Mouse (Mus musculus) intestine, embryonic 15.5 days (tissue): ENCODE measurements at regions not wholly inside any gene's neighbourhood (a gene's known extent, or its start where the extent isn't known, plus 50 kb on each side); places are given as distances from the start of the nearest gene placed in this dataset.
"Not testable (repeated sequence)": the region's sequence is repeated elsewhere in the genome, so short reads cannot be mapped to it uniquely, and the experiment has no call there.

Source experiments
- ATAC-seq: fragments of 200-750 bp; cut with Nextera tagmentation; 2 replicates; pipeline ENCODE4 v1.8.0; 2017; ENCODE audit warnings: moderate TSS enrichment, moderate library complexity
- H3K27ac ChIP-seq: fragments of 300-500 bp; sonication (generic); 2 replicates; pipeline ENCODE4 v1.5.1; 2015; ENCODE audit warnings: mild to moderate bottlenecking, inconsistent platforms
- H3K27me3 ChIP-seq: fragments of 300-500 bp; sonication (generic); replicated peaks from 2 replicates; pipeline ENCODE4 v1.6.1; 2015; ENCODE audit warnings: inconsistent platforms
- H3K36me3 ChIP-seq: fragments of 300-500 bp; sonication (generic); 2 replicates; pipeline ENCODE4 v1.6.1; 2015; ENCODE audit warnings: inconsistent platforms
- H3K4me1 ChIP-seq: fragments of 300-500 bp; sonication (generic); replicated peaks from 2 replicates; pipeline ENCODE4 v1.6.1; 2015; ENCODE audit warnings: inconsistent platforms
- H3K4me2 ChIP-seq: fragments of 300-500 bp; sonication (generic); replicated peaks from 2 replicates; pipeline ENCODE4 v1.6.1; 2015; ENCODE audit warnings: mild to moderate bottlenecking, inconsistent platforms
- H3K4me3 ChIP-seq: fragments of 300-500 bp; sonication (generic); replicated peaks from 2 replicates; pipeline ENCODE4 v1.5.1; 2015; ENCODE audit warnings: inconsistent platforms
- H3K9ac ChIP-seq: fragments of 300-500 bp; sonication (generic); 2 replicates; pipeline ENCODE4 v1.6.1; 2015; ENCODE audit warnings: inconsistent platforms
- H3K9me3 ChIP-seq: fragments of 300-500 bp; sonication (generic); 2 replicates; pipeline ENCODE4 v1.6.1; 2016; ENCODE audit warnings: inconsistent platforms
- WGBS: fragments of 180-500 bp; shearing (Covaris S2); methylation state at CpG from one replicate; pipeline ENCODE4 v1.1.7; 2015; 5-methylcytosine and 5-hydroxymethylcytosine counted together

DNA sequence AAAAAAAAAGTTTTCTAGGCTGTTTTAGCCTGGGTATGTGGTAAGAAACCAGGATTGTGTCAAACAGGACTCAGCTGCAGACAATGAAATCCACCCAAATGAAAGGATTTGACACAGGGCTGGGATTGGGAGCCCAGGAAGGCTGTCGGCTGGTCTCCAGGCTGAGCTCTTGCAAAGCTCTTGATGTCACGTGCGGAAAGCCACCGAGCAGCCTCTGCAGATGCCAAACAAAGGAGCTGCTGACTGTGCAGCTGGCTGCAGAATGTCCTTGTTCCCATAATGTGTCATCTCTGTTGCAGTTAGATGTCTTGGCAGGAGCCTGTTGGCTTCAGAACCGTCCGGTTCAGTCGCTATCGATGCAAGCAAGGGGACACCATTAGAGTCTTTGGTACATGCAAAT is 56.1 kb downstream of the Bbs10 start:
- Histone ChIP-seq H3K36me3 (no peaks in the 10 kb centered on the region), H3K27me3 (no peaks in the 10 kb centered on the region), H3K9ac (no peak overlapping the region), H3K4me3 (no peak overlapping the region), H3K9me3 (no peaks in the 10 kb centered on the region), H3K4me1 (no peaks in the 10 kb centered on the region), H3K27ac (no peak overlapping the region), H3K4me2 (no peak overlapping the region)
- WGBS, result 69% methylated on average over 8 of the region's 8 CpGs
- ATAC-seq, result no peak

DNA sequence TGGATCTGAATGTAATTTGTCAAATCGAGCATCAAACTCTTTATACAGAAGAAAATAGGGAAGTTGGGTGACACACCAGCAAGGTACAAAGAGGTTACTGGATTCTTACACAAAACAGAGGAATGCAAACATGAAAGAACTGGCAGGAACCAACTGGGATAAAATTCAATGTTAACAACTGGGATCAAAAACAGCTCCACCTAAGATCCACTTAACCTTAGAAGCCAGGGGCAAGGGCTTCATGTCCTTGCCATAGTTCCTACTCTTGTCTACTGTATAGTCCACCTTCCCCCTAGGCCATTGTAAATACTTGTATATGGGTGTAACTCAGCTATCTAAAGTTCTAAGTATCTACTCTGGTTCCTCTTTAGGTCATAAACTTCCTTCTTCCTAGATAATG is 59.9 kb downstream of the Bbs10 start:
- H3K4me3 ChIP-seq, H3K36me3 ChIP-seq, H3K27ac ChIP-seq, H3K4me1 ChIP-seq, H3K27me3 ChIP-seq, H3K4me2 ChIP-seq, H3K9me3 ChIP-seq, ATAC-seq, H3K9ac ChIP-seq: not testable (repeated sequence)
- WGBS, result 79% methylated on average over 1 of the region's 1 CpGs

DNA sequence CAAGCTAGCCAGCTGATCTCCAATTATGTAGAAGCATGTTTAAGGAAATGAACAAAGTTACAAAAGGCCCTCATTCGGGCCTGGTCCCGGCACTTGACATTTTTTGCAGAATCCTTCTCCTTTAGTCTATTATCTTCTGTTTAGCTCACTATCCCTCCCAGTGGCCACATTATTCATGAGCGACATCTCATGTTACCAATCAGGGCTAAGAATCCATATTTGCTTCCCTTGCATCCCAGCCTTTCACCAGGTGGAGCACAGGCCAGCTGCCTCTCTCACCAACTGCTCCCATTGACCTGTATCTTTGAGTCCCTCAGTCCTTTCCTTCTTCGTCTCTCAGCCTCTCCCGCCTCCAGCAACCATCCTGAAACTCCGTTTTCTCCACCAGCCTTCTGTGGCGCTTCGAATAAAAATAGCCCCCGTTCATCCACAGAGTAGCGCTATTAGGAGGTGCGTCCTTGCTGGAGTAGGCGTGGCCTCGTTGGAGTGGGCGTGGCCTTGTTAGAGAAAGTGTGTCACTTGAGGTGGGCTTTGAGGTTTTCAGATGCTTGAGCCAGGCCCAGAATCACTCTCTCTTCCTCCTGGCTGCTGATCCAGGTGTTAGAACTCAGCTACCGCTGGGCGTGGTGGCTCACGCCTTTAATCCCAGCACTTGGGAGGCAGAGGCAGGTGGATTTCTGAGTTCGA is 63.4 kb downstream of the Bbs10 start:
- no peak overlapping the region for H3K27ac ChIP-seq
- 0 out of 2 replicates have a peak, but pooled peaks cover 3% of the 10 kb centered on the region for H3K4me1 ChIP-seq
- no peaks in the 10 kb centered on the region for H3K9me3 ChIP-seq
- H3K9ac ChIP-seq, result no peak overlapping the region
- H3K36me3 ChIP-seq, result no peaks in the 10 kb centered on the region
- no peaks in the 10 kb centered on the region for H3K27me3 ChIP-seq
- H3K4me2 ChIP-seq, result no peak overlapping the region
- no peak for ATAC-seq
- WGBS, result 86% methylated on average over 18 of the region's 18 CpGs
- H3K4me3 ChIP-seq, result no peak overlapping the region

DNA sequence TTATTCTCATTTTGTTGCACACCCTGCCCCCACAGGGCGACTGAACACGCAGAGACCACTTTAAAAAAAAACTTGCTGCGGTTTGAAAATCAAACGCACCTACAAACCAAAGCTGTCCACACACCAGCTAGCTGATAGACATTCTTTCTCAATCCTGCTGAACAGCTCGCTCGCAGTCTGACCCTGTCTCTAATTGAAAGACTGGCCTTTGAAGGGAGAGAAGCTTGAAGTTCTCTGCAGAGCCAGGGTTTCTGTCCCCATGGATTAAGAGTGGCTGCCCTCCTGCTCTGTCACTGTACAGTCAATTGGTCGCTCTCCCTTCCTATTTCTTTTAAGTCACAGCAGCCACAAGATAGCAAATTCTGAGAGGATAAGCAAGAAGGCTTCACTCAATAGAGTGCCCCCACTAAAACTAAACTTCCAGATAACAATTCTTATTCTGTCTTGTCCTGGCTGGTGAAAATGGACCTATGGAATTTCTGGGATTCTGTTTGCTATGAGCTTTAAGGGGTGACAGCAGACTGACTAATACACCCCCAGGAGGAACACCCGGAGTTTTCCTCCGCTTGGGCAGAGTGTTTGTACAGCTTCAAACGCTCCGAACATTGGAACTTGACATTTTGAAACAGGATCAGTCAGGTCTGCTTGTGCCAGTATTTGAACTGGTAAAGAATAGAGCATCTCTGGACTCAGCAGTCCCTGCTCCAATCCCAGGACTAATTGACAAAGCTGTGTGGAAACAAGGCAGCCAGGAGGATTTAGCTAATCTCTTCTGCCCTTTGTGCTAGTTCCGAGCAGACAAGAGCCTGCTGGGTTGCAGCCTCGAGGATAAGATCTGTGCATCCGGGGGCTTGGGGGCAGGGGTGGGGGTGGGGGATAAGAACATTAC is 65.5 kb downstream of the Bbs10 start:
- WGBS, result 41% methylated on average over 14 of the region's 14 CpGs
- no peak for ATAC-seq
- H3K9ac ChIP-seq, result no peak overlapping the region
- no peaks in the 10 kb centered on the region for H3K36me3 ChIP-seq
- no peak overlapping the region for H3K4me3 ChIP-seq
- no peak overlapping the region for H3K27ac ChIP-seq
- no peaks in the 10 kb centered on the region for H3K27me3 ChIP-seq
- H3K4me1 ChIP-seq, result 0 out of 2 replicates have a peak, but pooled peaks cover 3% of the 10 kb centered on the region
- no peaks in the 10 kb centered on the region for H3K9me3 ChIP-seq
- no peak overlapping the region for H3K4me2 ChIP-seq

DNA sequence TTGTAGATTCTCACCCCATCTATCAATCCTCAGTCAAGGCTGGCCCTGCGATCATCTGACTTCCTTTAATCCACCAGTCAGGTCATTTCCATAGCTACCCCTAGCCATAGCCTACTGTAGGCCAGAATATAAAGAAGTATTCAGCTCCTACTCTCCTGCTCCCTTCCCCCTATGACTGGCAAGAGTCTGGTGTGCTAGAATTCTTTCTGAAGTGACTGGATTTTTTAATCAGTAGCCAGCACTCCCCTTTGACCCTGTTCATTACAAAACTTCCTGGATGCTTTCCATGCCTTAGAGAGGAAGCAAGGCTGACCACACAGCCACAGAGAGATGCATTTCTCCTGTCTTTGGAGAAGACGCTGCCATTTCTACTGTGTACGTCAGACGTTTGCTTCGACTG is 66.5 kb downstream of the Bbs10 start:
- Histone ChIP-seq H3K9ac (no peak overlapping the region), H3K36me3 (no peaks in the 10 kb centered on the region), H3K27me3 (no peaks in the 10 kb centered on the region), H3K9me3 (no peaks in the 10 kb centered on the region), H3K4me2 (no peak overlapping the region), H3K27ac (no peak overlapping the region), H3K4me1 (0 out of 2 replicates have a peak, but pooled peaks cover 3% of the 10 kb centered on the region), H3K4me3 (no peak overlapping the region)
- 52% methylated on average over 5 of the region's 5 CpGs for WGBS
- peak; percentile 36; the same call in 1 of the 2 replicates for ATAC-seq

DNA sequence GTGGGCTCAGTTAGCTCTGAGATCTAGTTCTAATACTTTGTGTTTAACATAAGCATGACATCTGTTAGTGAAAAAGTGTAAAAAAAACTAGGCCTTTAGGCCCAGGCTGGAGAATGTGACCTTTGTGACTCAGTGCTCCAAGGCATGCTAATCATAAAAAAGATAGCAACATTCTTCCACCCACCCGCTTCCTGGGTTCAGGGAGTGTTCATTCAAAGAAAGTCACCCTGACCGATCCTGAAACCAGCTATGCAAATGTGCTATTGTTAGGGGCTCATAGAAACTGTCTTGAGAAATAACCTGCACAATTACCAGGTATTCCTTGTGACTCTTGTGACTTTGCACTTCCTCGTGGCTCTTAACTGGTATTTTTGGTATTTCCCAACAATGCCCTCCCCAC is 70.6 kb downstream of the Bbs10 start:
- H3K9me3 ChIP-seq, H3K4me3 ChIP-seq, ATAC-seq, H3K4me2 ChIP-seq, H3K4me1 ChIP-seq, H3K27ac ChIP-seq, H3K27me3 ChIP-seq, H3K36me3 ChIP-seq, H3K9ac ChIP-seq: not testable (repeated sequence)
- WGBS, result 73% methylated on average over 3 of the region's 3 CpGs

DNA sequence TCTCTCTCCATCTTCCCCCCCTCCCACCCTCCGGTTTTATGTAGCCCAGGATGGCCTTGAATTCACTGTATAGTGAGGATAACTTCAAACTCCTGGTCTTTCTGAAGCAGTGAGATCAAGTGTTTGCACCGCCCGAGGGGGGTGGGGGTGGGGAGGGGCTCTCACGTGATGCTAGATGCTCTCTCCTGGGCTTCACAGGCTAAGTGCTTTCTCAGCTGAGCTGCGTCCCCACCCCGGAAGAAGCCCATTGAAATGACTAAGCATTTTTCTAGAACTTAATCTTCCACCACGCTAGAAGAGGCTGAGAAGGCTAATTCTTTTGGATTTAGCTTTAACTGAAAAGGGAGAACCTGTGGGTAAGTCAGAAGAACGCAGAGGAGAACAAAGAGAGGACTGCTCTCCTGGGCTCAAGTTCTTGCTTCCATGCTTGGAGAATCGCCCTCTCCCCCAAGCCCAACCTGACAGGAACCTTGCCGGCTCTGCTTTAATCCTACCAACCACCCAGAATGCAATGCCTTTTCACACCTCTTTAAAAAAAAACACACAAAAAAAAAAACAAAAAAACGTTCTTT is 79.7 kb downstream of the Bbs10 start:
- Histone ChIP-seq H3K4me1 (no peaks in the 10 kb centered on the region), H3K4me3 (no peak overlapping the region), H3K9ac (no peak overlapping the region), H3K27me3 (no peaks in the 10 kb centered on the region), H3K4me2 (no peak overlapping the region), H3K9me3 (no peaks in the 10 kb centered on the region), H3K36me3 (no peaks in the 10 kb centered on the region), H3K27ac (no peak overlapping the region)
- no peak for ATAC-seq
- 39% methylated on average over 11 of the region's 11 CpGs for WGBS

DNA sequence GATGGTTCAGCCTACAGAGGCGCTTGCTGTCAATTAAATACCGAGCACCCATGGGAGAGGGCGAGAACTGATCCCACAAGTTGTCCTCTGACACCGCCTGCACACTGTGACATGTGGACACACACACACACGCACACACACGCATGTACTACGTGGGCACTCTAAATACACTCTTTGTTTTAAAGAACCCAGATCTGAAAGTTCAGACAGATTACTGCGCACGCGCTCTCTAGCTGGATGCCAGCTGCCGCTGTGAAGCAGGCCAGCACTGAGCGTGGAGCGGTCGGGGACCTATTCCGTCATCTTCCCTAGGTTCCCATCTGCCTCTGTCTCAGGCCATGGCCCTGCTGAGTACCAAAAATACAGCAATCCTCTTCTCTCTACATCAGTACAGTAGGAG is 83.2 kb downstream of the Bbs10 start:
- 67% methylated on average over 15 of the region's 15 CpGs for WGBS
- Histone ChIP-seq H3K4me1 (no peaks in the 10 kb centered on the region), H3K27ac (no peak overlapping the region), H3K36me3 (no peaks in the 10 kb centered on the region), H3K9me3 (no peaks in the 10 kb centered on the region), H3K9ac (no peak overlapping the region), H3K27me3 (no peaks in the 10 kb centered on the region), H3K4me3 (no peak overlapping the region), H3K4me2 (no peak overlapping the region)
- ATAC-seq, result no peak; the same call in 1 of the 2 replicates

DNA sequence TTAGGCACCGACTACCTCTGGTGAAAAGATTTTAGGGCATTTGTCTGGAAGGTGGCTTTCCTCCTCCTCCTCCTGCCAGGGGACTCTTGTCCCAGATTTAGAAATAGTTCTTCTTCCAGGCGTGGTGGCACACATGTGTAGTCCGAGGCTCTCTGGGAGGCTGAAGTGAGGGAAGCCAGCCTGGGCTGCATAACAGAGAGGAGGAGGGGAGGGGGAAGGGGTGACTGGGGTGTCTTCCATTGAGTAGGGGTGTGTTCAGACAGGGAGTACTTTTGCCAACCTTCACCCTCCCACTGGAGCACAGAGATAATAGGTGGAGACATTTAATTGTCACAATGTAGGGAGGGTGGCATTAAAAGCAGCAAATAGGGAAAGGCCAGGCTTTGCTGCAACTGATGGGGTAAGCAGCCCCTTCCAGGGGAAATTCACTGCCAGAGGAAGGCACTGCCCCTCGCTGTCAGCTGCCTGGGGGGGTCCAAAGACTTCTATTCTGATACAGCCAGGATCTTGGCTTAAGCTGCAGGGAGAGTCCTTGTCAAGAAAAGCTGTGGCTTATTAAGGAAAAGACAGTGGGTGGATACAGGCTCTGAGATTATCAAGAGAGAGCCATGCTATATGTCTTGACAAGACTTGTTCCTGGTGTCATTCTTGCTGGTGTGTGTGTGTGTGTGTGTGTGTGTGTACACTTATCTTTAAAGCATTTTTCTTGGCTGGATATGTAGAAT is 83.9 kb downstream of the Bbs10 start:
- Histone ChIP-seq H3K4me3 (no peak overlapping the region), H3K27ac (no peak overlapping the region), H3K36me3 (no peaks in the 10 kb centered on the region), H3K9ac (no peak overlapping the region), H3K27me3 (no peaks in the 10 kb centered on the region), H3K4me2 (no peak overlapping the region), H3K4me1 (no peaks in the 10 kb centered on the region), H3K9me3 (no peaks in the 10 kb centered on the region)
- WGBS, result 38% methylated on average over 4 of the region's 4 CpGs
- no peak for ATAC-seq

DNA sequence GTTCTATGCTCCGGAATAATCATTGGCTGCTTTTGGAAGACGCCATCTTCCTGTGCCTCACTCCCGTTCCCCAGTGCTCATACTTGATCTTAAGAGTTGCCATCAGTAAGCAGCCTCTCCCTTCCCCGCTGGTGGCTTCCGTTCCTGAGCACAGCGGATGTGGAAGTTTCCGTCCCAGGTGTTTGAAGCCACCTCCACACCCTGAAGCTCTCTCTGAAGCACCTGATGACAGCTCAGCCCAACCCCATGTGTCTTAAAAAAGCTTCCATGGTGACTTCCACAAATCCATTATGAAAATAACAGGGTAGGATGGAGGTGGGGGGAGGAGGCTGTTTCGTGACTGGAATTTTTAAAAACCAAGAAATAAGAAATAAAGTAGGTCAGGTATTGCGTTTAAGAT is 87.1 kb downstream of the Bbs10 start:
- H3K4me2 ChIP-seq, result no peak overlapping the region
- H3K4me3 ChIP-seq, result no peak overlapping the region
- H3K9ac ChIP-seq, result no peak overlapping the region
- no peaks in the 10 kb centered on the region for H3K36me3 ChIP-seq
- H3K27ac ChIP-seq, result no peak overlapping the region
- H3K4me1 ChIP-seq, result no peaks in the 10 kb centered on the region
- WGBS, result 86% methylated on average over 9 of the region's 9 CpGs
- H3K9me3 ChIP-seq, result no peaks in the 10 kb centered on the region
- no peak for ATAC-seq
- H3K27me3 ChIP-seq, result no peaks in the 10 kb centered on the region

DNA sequence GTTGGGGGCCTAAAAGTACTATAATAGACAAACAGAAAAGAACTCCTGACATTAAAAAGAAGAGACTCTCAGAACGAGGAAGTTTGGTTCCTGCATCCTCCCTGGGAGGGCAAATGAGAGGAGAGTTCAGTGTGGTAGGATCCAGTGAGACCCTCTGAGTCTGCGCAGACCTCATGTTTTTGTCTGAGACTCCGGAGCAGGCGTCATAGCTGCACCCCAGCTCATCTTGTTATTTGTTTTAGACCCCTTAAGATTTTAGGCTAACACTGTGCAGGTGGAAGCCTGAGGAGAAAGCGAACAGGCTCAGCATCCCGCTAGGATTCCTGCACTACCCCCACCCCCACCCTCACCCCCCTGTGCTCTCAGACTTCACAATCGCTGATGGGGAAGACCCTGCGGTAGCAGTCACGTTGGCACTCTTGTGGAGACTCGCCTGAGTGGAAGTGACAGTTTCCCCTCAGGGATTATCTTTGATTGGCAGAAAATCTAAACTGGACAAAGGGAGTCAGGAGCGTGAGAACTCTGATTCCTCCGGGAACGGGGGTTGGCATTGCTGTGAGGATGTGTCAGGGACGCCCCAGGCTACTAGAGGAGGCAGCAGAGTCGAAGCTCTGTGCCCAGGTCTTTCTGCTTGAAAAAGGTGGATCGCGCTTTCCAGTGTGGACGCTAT is 85.0 kb upstream of the Nap1l1 start:
- H3K4me1 ChIP-seq, result no peaks in the 10 kb centered on the region
- H3K9me3 ChIP-seq, result no peaks in the 10 kb centered on the region
- H3K4me3 ChIP-seq, result no peak overlapping the region
- 56% methylated on average over 18 of the region's 18 CpGs for WGBS
- no peaks in the 10 kb centered on the region for H3K27me3 ChIP-seq
- H3K36me3 ChIP-seq, result no peaks in the 10 kb centered on the region
- no peak overlapping the region for H3K27ac ChIP-seq
- H3K4me2 ChIP-seq, result no peak overlapping the region
- H3K9ac ChIP-seq, result no peak overlapping the region
- no peak for ATAC-seq
